Mouse (Mus musculus) regulatory T cell (primary cell): ENCODE data around the gene Rpl19.

Source experiments
- in situ Hi-C: fragments of 300-600 bp; cut with MboI, MseI; formaldehyde crosslinking; loops from one replicate; pipeline ENCODE4 v1.15.1; 2025; ENCODE audit warnings: high pct_unique_total_duplicates

Gene Rpl19

GRCm38 (mm10) chr11:98026570-98027296 is at the start of gene Rpl19:
Gene Rpl19 (plus strand): TSS chr11:98026710.
- in situ Hi-C loops = loop anchor here (5.0 to 10.0 kb wide), 2 partner anchors 34 to 1118 kb away; no protein-coding TSS in a partner anchor

DNA sequence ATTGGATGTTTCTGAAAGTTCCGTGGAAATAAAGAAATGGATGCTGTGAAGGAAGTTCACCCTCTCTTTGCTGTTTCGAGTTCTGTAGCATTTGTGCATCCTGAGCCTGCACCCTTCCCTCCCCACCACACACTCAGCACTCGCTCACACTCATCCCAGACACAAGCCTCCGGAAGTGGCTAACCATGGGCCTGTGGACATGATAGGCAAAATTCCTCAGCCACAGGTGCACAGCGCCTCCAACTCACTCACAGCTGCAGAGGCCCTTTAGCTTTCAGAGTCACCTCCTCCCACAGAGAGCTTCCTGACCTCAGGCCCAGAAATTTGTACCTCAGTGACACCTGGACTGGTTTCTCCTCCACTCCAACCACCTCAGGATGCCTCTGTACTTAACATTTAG is 48.7 kb upstream of the Rpl19 start:
- in situ Hi-C loops = loop anchor here (25.0 kb wide), 1 partner anchor 190 kb away; the partner anchor contains the start of genes 1700001P01Rik, Lasp1 and Rpl23

DNA sequence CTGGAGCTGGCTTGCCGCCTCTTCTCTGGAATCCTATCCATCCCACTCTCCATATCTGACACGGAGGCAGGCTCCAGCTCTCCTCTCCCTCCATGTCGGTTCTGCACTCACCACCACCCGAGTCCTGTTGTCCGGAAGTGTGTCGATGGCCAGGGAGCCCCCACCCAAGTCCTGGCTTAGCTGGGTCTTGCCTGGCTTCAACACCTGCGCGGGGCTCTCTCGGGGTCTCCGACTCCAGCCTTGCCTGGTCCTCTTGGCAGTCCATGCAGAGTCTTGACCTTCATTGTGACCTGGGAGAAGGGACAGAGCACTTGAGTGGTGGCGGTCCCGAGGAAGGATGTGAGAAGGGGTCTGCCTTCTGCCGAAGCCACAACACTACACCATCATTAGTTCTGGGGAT is 48.1 kb upstream of the Rpl19 start:
- in situ Hi-C loops = loop anchor here (25.0 kb wide), 1 partner anchor 191 kb away; the partner anchor contains the start of genes 1700001P01Rik, Lasp1 and Rpl23

DNA sequence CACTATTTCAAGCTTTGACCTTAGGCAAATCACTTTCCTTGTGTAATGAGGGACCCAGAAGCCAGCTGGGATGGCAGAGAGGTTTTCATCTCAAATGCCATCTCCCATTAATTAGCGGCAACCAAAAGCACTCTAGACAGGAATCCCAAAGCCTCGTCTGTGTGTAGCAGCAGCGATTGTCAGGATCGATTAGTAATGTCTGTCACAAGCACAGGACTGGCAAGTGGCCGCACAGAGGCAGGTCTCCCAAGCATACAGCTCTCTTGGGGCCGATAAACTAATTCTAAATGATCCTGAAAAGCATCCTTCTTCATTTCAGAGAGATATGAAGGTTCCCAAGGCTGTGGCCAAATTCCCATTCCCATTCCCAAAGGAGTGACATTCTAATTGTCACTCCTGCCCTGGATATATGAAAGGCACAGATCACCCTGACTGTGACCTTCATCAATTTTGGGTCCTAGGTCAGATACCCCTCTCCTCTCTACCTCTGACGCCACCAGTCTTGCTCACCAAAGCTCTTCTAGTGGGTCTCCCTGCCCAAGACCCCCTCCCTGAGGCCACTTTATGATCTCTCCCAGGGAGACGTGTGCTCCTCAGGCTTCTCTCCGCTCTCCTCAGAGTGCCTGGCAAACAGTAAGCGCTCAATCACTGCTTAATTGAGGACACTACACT is 46.5 kb upstream of the Rpl19 start:
- in situ Hi-C loops = loop anchor here (25.0 kb wide), 1 partner anchor 193 kb away; the partner anchor contains the start of genes 1700001P01Rik, Lasp1 and Rpl23

DNA sequence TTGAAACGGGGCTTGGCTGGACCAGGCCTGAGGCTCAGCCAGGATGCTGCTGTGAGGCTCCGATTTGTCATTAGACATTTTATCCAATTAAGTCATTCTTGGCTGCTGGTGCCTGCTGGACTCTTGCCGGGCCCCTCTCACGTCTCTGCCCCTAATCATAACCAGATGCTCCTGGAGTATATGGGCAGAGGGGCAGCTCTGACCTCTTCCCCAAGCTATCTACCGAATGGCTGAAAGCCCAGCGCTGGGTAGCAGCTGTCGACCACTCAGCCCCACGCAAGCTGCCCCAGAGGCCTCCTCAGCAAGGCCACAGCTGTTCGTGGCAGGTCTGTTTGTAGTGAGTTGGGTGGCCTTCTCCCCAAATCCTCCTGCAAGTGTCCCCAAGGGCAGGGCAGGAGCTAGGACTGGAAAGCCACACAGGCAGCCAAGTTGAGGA is 46.0 kb upstream of the Rpl19 start:
- in situ Hi-C loops = loop anchor here (25.0 kb wide), 1 partner anchor 193 kb away; the partner anchor contains the start of genes 1700001P01Rik, Lasp1 and Rpl23

DNA sequence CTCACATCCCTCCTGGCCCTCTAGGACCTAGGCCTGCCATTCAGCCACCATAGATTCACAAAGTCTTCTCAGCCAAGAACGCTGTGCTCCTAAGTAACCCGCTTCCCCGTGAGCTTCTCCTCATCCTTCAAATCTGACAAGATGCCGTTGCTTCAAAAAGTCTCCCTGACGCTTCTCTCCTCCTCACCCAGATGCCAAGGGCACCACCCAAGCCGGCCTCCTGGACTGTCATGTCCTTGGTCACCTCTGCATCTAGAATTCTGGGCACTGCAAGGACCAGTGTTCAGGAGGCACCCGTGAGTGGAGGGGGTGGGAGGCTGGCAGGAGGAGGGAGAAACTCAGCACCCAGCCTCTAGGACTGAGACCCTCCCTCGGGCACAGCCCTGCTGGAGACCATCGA is 43.8 kb upstream of the Rpl19 start:
- in situ Hi-C loops = loop anchor here (25.0 kb wide), 1 partner anchor 195 kb away; the partner anchor contains the start of genes 1700001P01Rik, Lasp1 and Rpl23

DNA sequence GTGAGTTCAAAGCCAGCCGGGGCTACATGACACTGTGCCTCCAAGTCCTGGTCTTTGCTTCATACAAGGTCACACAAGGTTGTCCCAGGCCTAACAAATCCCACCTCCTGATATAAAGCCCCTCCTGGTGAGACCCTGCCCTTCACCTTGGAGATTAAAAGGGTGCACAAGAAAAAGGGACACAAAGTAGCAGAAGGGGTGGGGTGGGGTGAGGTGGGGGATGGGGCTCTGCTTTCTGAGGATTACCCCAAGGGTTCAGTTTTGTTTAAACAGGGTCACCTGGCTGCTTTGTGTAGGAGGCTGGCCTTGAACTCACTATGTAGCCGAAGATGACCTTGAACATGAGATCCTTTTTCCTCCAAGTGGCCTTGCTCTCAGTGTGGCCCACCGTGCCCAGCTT is 43.0 kb upstream of the Rpl19 start:
- in situ Hi-C loops = loop anchor here (25.0 kb wide), 1 partner anchor 196 kb away; the partner anchor contains the start of genes 1700001P01Rik, Lasp1 and Rpl23

- in situ Hi-C loops = loop anchor here (25.0 kb wide), 1 partner anchor 197 kb away; the partner anchor contains the start of genes 1700001P01Rik, Lasp1 and Rpl23
Observed at GRCm38 (mm10) chr11:97983983-97984382, 42.5 kb upstream of the Rpl19 start.

- in situ Hi-C loops = loop anchor here (25.0 kb wide), 1 partner anchor 199 kb away; the partner anchor contains the start of genes 1700001P01Rik, Lasp1 and Rpl23
Observed at GRCm38 (mm10) chr11:97985727-97986677, 40.5 kb upstream of the Rpl19 start, which contains the start of gene Plxdc1. Gene Plxdc1 (minus strand): TSS chr11:97986444.

DNA sequence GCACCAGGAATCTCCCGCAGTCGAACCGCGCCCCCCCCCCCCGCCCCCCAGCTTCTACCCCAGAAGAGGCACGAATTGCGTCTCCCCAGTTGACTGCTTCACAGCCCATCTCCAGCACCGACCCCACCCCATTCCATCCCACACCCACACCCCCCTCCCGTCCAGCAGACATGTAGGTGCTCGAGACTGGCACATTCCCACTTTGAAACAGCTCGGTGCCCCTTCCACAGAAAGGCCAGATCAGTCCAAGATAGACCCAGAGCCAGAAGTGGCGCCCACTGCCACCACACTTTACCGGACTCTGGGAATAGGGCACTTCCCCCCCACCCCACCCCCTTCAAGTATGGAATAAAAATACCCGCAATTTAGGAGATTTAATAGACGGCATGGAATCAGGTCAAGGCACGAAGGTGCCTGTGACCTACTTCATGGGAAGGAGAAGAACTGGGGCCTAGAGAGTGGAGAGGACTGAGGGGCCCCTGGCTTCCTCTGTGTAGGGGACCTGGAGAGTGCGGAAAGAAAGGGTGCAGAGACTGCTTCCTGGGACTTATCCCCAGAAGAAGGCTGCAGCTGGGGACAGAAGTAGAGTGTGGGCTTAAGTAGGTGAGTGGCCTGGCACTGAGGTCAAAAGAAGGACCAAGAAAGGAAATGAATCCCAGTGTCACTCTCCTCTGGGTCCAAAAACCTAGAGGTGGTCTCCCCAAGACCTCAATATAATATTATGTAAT is 39.6 kb upstream of the Rpl19 start:
- in situ Hi-C loops = loop anchor here (25.0 kb wide), 1 partner anchor 200 kb away; the partner anchor contains the start of genes 1700001P01Rik, Lasp1 and Rpl23

DNA sequence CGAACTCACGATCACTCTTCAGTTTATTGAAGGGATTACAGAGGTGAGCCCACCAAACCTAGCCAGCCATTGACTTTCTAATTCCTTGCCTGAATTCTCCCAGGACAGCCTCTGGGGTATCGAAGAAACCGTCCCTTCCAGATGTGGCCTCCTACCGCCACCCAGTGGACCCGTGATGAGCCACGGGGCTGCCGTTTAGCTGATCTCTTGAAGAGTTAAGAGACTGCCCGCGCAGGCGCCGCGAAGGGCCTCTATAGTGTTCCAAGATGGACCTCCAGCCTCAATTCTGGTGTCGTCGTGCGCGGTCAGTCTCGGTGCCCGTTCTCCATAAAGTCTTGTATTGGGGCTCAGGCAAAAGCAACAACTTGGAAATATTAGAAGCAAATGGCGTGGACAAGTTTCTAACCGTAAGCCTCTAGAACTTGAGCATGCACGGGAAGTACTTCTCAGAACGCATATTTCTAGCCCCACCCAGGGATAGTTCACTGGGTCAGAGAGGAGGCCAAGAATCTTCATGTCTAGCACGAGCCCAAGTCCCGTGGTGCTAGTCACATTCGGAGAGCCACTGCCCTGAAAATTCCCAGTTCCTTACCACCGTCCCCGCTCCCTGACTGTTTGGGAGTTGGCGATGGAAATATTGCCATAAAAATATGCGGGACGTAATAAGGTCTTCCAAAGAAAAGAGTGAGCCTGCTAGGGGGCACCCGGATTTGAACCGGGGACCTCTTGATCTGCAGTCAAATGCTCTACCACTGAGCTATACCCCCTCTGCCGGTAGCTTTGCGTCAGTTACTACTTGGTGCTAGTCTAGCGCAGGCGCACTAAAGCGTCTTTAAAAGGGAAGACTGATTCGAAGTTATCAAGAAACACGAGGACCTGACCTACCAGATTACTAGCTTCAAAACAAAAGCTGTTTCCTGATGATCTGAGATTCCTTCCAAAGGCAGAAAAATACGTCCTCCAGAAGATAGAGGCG is 38.7 kb upstream of the Rpl19 start:
- in situ Hi-C loops = loop anchor here (25.0 kb wide), 1 partner anchor 201 kb away; the partner anchor contains the start of genes 1700001P01Rik, Lasp1 and Rpl23

- in situ Hi-C loops = loop anchor here (25.0 kb wide), 1 partner anchor 201 kb away; the partner anchor contains the start of genes 1700001P01Rik, Lasp1 and Rpl23
Observed at GRCm38 (mm10) chr11:97988530-97989096, 37.9 kb upstream of the Rpl19 start.

- in situ Hi-C loops = loop anchor here (5.0 to 25.0 kb wide), 3 partner anchors 33 to 292 kb away; partner anchors contain the start of genes 1700001P01Rik, Lasp1, Pcgf2 and Psmb3
Observed at GRCm38 (mm10) chr11:97994539-97995100, 31.9 kb upstream of the Rpl19 start.

- in situ Hi-C loops = loop anchor here (25.0 kb wide), 1 partner anchor 208 kb away; the partner anchor contains the start of genes 1700001P01Rik, Lasp1 and Rpl23
Observed at GRCm38 (mm10) chr11:97995564-97996288, 30.8 kb upstream of the Rpl19 start, which contains the start of gene Arl5c. Gene Arl5c (minus strand): TSS chr11:97996181.

GRCm38 (mm10) chr11:97996691-97997090 is 29.8 kb upstream of the Rpl19 start:
- in situ Hi-C loops = loop anchor here (25.0 kb wide), 1 partner anchor 209 kb away; the partner anchor contains the start of genes 1700001P01Rik, Lasp1 and Rpl23

DNA sequence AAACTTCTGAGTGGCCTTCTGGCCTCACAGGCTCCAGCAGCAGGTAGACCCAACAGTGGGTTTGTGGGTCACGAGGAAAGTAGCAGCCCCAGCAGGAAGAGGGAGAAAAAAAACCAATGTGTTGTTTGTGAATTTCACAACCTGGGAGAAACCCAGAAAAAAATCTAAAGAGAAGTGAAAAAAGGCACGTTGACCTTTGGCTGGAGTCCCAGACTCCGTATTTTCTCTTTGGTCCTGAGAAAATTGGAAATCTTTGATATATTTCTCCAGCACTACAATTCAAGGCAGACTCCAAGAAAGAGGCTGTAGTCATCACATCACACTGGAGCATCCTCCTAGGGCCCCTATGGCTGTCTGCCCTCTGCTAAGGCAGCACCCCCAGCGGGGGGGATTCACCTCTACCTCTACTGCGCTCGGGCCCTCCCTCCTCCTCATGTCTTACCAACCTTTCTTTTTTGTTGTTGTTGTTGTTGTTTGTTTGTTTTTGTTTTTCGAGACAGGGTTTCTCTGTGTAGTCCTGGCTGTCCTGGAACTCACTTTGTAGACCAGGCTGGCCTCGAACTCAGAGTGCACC is 29.0 kb upstream of the Rpl19 start:
- in situ Hi-C loops = loop anchor here (25.0 kb wide), 1 partner anchor 210 kb away; the partner anchor contains the start of genes 1700001P01Rik, Lasp1 and Rpl23
